Mouse (Mus musculus) urinary bladder, adult 2 months (tissue): ENCODE data around the gene Ercc6l2. TPM values are rescaled to one million over a fixed set of nuclear protein-coding genes. Genes with fewer than 3 reads are reported as not detected.
A peak's percentile ranks its signal among the peaks of the same experiment; 100 is the strongest.

ENCODE experiments used
- DNase-seq: peaks from one replicate; pipeline ENCODE4 v3.0.0; 2022; ENCODE audit warnings: low spot score
- polyA plus RNA-seq: library from polyadenylated mRNA; depleted of rRNA; stranded (reverse); fragments of >200 nt; gene quantifications from 2 replicates; pipeline ENCODE4 v1.2.3, GENCODE M21; 2012; rRNA removed

Ercc6l2 gene
- 21.7 and 22.3 TPM in 2 replicates for polyA plus RNA-seq

DNA sequence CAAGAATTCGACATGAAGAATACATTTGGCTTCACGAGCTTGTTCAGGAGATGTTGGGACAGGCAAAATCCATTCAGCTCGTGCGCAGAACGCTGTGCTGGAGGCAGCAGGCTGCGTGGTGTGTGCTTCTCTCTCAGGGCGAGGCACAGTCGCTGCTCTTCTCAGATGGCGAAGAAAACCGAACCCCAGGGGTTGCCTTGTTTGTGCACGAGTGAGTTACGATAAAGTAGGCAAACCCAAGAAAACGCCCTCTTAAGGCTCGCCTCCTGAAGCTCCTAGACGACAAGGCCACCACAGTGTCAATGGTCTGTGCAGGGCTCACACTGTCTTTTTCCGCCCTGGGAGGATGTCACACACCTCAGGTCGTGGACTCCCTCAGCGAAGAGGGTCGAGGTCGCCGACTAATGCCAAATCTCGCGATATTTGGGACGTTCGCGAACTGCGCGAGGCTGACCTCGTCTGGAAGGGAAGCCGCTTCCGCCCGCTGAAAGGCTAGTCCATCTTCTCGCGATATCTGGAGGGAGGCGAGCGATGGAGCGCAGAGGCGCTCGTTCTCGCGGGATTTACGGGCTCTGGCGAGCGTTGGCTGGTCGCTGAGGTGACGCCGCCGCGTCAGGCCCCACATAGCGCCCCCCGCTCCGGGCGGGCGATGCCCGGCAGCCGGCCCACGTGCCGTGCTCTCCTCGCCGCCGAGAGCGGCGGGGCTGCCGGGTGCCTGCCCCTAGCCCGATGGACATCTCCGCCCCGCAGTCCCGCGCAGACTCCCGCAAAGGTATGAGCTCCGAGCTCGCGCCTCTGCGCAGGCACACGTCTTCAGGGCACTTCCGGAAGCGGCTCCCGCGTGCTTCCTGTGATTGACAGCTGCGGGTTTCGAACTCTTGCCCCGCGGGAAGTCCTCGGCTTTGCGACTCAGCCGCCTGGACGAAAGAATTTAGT lies at the start of gene Ercc6l2:
Ercc6l2 (plus strand) TSS at position 495 of the 936 bp plus-strand sequence.
- DNase-seq: peak; percentile 94

DNA sequence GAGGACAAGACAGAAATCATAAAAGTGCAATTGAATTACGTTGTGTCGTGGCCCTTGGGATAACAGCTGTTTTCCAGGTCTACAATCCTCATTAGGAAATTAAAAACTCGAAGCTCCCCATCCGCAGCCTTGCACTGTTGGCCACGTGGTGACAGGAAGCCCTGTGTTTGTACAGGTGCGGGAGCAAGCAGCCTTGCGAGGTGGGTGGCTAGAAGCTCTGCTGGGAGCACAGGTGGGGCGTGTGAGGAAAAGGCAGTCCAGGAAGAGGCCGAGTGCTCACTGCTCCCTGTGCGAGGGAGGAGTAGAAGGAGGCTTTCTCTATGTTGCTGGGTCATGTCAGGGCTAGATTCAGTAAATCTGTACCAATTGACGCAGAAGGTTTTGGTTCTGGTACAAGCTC lies 49.0 kb upstream of the Ercc6l2 start:
- DNase-seq: no peak

- no peak for DNase-seq
Measured at GRCm38 (mm10) chr13:63771009-63771408, 44.0 kb upstream of the Ercc6l2 start.

- DNase-seq: no peak
Measured at GRCm38 (mm10) chr13:63778925-63779324, 36.1 kb upstream of the Ercc6l2 start.

- no peak for DNase-seq
Measured at GRCm38 (mm10) chr13:63779376-63780291, 35.4 kb upstream of the Ercc6l2 start.

GRCm38 (mm10) chr13:63792234-63792831 lies 22.7 kb upstream of the Ercc6l2 start:
- DNase-seq: no peak

GRCm38 (mm10) chr13:63793345-63794308 lies 21.4 kb upstream of the Ercc6l2 start:
- DNase-seq: no peak

- DNase-seq: no peak
Measured at GRCm38 (mm10) chr13:63798677-63799076, 16.4 kb upstream of the Ercc6l2 start.

DNA sequence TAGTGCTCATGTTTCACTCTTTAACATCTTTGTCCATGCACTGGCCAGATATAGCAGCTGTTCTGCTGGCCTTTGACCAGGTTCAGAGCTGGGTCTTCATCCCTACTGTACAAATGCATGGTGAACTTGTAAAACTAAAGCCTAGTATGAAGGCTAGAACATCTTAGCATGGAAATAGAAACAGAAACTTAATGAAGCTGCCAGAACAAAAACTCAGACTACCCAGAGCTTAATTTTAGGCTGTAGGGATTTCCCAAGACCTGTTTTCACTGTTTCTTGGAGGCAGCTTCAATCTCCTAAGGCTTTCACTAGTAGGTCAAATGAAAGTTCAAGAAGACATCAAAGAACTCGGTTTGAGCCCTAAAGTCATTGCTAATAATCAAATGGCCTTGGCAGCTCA lies 15.1 kb upstream of the Ercc6l2 start:
- no peak for DNase-seq

DNA sequence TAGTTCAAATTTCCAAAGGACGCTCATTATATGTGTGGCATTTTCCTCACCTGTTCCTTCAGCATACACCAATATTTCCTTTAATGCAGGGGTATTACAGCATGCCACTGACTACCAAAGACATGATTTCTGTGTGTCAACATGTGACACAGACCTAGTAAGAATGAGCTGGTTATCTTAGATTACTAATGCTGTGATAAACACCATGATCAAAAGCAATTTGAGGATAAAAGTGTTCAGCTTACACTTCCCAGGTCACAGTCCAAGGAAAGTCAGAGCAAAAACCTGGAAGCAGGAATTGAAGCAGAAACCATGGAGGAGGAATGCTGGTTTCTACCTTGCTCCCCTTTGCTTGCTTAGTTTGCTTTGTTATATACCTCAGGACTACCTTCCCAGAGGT lies 13.8 kb upstream of the Ercc6l2 start:
- no peak for DNase-seq

- DNase-seq: no peak
Measured at GRCm38 (mm10) chr13:63807233-63807632, 7.8 kb upstream of the Ercc6l2 start.

- no peak for DNase-seq
Measured at GRCm38 (mm10) chr13:63807979-63808378, 7.1 kb upstream of the Ercc6l2 start.

- DNase-seq: no peak
Measured at GRCm38 (mm10) chr13:63811477-63811876, 3.6 kb upstream of the Ercc6l2 start.

DNA sequence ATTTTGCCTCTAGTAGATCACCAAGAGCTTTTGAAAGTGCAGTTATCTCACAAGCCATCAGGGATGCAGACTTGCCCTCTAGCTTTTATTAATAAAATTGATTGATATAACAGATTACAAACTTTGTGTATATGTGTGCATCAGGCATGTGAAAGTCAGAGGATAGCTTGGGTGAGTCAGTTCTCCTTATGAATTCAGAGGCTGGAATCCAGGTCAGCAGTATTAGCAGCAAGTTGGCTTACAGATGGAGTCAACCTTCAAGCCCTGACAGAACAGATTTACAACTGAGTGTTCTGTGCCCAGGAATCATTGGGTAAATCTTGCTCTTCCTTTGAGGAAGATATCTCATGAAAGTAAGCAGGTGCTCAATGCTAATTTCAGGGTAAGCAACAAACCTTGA lies 891 bp downstream of the Ercc6l2 start:
- DNase-seq: no peak

- DNase-seq: no peak
Measured at GRCm38 (mm10) chr13:63845758-63846157, 30.7 kb downstream of the Ercc6l2 start.

DNA sequence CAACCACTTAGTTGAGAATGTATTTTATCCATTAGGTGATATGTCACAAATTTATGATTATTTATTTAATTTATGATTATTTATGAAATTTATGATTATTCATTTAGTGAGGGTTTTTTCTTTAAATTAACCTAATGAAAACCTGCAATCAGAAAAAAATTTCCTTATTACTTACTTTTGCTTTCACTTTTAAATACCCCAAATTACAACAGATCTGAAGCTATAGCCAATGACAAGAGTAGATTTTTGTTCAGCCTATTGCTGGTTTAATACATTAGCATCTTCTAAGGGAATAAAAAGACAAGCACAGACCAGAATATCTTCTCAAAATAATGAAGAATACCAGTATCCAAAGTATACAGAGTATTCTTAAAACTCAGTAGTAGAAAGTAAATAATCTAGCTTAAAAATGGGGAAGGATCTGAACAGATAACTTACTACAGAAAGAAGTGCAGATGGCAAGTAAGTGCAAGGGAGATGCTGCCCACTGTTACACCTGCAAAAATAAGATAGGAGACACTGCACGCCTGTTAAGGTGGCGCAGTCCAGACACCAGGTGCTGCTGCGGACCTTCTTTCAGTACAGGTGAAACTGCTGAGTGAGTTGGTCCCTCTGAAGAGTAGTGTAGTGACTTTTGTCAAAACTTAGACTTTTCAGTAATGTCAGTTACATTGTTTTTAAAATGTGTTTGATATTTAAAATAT lies 35.4 kb downstream of the Ercc6l2 start:
- no peak for DNase-seq

- DNase-seq: no peak
Measured at GRCm38 (mm10) chr13:63872585-63873282, 57.7 kb downstream of the Ercc6l2 start.

GRCm38 (mm10) chr13:63877138-63877537 lies 62.1 kb downstream of the Ercc6l2 start:
- DNase-seq: no peak

GRCm38 (mm10) chr13:63879105-63879863 lies 64.2 kb downstream of the Ercc6l2 start:
- no peak for DNase-seq
